Mouse (Mus musculus) kidney, adult 11 months (tissue): Measurements from ENCODE around the gene Epn3.

Experiments
- DNase-seq: peaks from one replicate; pipeline ENCODE4 v3.0.0; 2022

The Epn3 gene

DNA sequence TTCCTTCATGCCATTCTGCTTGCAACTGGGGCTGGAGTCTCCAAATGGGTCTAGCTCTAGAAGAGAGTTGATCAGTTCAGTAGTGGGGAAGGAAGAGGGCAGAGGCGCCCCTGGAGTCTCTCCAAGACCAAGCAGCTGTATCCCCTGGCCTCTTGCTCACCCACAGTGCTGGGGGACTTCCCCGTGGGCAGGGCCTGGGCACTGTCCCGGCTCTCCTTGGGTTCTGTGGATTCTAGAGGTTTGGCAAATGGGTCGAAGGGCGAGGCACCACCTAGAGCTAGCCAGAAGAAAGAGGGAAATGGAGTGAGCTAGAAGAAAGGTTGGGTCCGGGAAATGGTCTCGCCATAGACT, 8.1 kb downstream of the Epn3 start:
- DNase-seq, result no peak

DNA sequence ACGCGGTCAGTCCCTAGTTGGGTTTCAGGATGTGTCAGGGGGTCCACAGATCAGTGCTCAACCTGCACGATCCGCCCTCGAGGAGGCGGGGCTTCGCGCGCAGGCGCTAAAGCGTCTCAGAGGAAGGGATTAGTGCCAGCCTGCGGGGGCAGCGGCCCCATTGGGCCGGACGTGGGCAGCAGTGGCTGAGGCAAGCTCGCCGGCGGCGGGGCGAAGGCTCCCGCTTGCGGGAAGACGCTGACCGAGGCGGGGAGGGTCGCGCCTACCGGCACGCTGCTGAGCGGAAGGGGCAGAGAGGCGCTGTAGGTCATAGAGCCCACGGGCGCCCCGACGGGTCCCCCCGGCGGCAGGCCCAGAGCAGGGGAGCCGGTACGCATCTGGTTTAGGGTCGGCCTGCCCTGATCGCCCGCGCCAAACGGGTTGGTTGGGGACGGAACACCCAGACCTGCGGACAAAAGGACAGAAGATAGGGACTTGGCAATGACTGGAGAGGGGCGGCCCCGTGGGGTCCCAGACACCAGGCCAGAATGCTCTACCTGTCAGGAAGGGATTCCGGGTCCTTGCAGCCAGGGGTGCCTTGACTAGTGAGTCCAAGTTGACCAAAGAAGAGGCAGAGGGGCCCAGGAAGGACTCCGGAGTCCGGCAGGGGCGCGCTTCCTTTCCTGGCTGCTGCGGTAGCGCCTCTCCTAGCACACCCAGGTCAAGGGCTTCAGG, 8.6 kb downstream of the Epn3 start:
- DNase-seq, result no peak

DNA sequence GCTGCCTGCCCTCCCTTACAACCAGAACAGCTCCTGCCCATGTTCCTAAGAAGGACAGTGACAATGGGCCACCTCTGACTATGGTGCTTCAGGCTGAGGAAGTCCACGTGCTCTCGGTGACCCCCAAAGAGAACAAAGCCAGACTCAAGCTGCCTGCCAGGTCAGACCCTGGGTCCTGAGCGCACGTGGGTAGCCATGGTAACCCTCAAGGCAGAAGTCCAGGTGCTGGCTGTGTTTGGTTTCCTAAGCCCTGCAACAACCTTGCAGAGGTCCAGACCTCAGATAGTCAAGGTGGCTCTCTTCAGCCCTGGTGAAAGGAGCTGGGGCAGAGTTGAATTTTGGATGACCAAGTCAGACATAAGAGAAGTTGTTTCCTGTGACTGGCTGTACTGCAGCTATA, 10.0 kb downstream of the Epn3 start:
- peak; percentile 43 for DNase-seq

DNA sequence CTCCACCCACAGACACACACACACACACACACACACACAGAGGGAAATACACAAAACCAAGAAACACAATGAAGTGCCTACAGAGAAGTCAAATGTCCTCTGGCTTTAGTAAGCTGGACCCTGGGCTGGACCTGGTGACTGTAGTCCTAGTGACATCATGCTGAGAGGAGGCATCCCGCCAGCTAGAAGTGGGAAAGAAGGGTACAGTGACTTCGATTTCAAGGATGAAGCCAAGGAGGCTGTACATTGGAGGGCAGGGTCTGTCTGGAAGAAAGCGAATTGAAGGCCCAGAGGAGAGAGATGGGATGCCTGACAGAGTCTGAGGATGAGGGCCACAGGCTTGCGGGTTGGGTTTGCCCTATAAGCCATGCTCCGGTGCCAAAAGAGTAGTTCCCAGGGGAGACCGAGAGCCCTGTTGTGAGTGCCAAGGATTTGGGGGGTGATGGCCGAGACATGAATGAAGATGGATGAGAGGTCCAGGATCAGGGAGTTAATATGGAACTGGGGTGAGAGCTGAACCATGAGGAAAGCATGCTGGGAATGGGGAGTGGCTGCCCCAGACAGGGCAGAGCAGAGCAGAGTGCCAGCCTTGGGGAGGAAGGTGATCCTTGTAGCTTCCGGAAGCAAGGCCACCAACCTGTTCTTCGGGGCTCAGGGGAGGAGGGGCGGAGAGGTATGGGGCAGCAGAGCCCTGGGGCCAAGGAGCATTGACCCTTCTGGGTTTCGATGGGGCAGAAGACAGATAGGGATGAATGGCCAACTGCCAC, 10.8 kb downstream of the Epn3 start:
- DNase-seq, result no peak

DNA sequence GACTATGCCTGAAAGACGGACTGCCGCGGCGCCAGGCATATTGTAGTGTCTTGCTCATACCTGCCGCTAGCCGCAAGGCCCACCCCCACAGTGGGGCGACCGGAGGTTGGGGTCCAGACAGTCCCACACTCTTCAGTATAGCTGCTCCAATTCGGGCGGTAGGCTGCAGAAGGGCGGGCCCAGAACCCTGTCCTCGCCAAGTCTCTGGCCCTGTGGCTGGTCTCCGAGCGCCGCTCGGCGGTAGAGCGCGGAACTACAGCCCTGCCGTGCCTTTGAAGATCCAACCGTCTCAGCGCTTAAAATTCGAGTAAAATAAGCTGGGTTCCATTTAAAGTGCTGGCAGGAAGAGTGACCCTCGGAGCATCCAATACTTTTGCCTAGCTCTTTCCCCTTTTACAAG, 13.8 kb downstream of the Epn3 start, which contains the start of gene Spata20:
Spata20 (minus strand) TSS at position 179 of the 400 bp plus-strand sequence.
- DNase-seq, result peak; percentile 71

DNA sequence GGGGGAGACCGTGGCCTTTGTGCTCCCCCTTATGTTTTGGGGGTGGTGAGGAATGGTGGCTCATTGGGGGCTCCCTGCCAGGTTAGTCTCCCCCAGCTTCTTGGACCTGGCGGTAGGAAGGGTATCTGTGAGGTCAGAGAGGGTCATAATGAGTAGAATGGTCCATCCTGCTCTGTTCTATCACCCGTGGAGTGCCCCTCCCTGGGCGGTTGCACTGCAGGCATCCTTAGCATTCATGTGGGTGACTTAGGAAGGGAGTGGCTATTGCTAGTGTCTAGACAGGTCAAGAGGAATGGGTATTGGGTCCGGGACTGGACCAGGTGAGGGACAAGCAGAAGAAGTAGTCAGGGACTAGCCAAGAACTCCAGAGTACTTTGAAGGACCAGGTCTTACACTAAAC, 14.6 kb downstream of the Epn3 start:
- no peak for DNase-seq

DNA sequence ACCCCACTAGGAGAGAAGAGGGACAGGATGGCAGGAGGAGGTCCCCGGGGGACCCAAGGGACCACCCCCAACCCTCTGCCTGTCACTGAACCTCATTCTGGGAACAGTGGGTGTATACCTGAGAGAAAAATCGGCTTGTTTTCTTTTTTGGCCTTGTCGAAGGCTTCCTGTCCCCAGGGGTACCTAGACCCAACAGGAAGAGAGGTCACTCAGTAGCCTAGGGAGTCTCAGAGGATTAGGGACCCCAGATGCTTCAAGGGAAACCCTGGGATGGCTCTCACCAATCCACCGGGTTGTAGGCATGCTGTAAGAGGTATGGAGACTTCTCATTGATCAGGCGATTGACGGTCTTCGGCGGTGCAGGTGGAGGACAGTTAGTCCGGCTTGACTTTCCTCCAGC, 15.1 kb downstream of the Epn3 start:
- DNase-seq, result no peak

DNA sequence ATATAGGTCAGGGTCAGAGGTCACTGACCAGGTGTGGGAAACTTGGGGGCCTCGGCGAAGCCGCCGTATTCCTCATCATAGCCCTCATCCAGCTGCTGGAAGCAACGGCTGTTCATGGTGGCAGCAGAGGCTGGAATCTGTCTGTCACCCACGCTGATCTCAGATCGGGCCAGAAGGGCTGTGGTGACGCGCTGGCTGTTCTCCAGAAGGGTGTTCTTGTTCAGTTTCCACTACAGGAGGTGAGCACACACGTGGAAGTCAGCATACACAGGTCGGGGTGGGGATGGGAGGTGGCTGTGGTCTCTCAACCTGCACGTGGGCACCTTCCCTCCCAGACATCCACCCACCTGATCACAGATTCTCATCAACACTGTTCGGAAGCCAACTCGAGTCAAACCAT, 15.9 kb downstream of the Epn3 start:
- no peak for DNase-seq

DNA sequence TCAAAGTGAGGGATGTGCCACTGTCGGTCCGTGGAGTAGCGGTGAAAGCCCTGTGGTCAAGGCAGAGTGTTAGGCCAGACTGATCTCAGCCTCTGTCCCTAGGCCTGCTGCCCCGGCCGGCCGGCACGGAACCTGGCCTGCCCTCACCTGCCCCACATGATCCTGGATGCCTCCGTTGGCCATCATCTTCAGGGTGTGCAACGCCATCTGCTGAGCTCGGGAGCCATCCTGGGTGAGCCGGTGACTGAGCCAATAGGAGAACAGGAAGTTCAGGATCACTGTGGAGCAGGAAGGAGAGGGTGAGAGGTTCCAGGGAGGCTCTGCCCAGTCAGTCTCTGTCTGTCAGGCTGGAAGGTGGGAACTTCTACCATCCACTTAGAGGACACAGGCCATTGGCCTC, 16.3 kb downstream of the Epn3 start:
- DNase-seq, result peak; percentile 51

DNA sequence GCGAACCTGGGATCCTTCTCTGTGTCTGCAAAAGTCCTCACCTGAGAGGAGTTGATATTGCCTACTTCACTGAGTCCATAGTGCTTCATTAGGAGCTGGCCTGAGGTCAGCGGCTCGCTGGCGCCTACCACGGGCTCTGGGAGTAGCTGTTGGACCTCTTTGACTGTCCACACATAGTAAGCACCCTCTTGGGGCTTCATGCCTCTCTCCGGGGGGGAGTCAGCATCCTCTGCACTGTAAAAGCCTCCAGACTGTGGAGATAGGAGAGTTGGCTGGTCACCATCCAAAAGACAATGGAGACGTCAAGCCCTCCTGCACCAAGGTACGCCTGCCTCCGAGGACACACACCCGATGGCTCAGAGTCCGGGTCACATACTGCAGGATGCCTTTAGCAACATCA, 17.0 kb downstream of the Epn3 start:
- DNase-seq, result no peak

DNA sequence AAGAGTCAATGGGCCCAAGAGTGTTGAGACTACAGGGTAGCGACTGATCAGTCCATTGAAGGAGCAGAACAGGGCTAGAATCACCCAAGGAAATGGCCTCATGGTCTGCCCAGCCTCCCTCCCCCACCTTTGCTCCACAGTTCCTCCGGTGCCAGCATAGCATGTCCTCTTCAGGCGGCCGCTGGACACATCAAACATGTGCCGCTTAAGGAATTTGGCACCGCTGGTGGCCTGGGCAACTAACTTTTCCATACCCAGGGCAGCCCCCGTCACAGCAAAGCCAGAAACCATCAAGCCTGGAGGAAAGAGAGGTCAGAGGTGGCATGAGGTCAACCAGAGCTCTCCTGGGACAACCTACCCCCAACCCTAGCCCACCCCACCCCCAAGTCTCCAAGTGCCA, 17.8 kb downstream of the Epn3 start:
- no peak for DNase-seq

DNA sequence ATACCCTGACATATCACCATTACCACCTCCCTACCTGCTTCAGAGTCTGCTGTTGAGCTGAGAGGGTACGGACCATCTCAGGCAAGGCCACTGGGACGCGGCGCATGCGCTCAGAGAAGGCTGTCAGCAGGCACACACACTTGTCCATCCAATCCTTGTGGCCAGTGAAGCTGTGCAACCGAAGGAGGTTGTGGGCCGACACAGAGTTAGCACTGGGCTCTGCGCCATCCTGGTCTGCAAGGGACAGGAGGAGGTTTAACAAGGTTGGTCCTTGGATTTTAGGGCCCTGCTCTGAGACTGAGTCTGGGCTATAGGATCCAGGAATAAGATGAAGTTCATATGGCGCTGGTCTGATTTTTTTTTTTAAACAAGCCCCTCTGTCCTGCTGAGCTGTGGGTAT, 19.4 kb downstream of the Epn3 start:
- DNase-seq, result no peak

DNA sequence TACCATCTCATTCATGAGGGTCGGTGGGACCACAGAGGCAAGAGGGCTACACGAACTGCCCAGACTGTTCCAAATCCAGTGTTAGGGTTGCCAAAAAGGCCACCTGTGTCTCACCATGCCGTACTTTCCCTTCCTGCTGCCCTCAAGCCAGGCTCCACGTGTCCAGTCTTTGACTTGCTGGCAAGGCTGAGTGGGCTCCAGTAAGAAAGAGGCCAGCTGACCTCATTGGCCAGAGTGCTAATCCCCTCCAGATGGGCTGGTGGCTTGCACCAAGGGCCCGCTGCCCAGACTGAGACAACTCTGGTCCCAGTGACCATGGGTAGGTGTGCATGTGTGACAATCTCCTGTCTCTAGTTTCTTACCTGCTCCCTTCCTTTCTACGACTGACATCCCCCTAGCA, 22.1 kb downstream of the Epn3 start:
- DNase-seq, result no peak

DNA sequence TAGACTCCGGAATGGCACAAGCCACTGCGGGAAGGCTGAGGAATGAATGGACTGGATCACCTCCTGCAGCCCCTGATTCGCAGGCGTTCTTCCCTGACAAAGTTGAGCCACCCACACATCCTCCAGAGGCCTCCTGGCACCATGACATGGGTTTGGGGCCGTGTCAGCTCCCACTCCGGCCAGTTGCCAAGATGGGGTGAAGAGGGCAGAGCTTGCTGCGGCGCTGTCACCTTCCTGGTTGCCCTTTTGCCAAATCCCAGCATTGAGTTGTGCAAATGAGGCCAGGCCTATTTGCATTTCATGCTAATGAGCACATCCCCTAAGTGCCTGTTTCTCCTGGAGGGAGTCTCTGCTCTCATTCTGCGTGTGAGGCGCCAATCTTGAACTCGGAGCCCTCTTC, 24.1 kb downstream of the Epn3 start:
- peak; percentile 37 for DNase-seq

DNA sequence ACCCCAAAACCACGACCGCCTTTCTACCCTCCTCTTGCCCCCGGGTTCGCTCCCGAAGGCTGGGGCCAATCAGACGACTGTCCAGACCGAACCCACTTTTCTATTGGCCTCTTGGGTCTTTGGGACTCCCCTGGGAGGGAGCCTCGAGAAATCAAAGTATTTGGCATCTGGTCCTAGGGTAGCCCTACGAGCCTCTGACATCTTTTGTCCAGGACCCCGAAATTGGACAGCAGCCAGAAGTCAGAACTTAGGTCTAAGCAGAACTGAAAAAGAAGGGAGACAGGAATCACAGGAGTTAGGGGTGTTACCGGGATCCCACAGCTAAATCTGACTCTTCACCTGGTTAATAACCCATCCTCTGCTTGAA, 25.2 kb downstream of the Epn3 start:
- no peak for DNase-seq

DNA sequence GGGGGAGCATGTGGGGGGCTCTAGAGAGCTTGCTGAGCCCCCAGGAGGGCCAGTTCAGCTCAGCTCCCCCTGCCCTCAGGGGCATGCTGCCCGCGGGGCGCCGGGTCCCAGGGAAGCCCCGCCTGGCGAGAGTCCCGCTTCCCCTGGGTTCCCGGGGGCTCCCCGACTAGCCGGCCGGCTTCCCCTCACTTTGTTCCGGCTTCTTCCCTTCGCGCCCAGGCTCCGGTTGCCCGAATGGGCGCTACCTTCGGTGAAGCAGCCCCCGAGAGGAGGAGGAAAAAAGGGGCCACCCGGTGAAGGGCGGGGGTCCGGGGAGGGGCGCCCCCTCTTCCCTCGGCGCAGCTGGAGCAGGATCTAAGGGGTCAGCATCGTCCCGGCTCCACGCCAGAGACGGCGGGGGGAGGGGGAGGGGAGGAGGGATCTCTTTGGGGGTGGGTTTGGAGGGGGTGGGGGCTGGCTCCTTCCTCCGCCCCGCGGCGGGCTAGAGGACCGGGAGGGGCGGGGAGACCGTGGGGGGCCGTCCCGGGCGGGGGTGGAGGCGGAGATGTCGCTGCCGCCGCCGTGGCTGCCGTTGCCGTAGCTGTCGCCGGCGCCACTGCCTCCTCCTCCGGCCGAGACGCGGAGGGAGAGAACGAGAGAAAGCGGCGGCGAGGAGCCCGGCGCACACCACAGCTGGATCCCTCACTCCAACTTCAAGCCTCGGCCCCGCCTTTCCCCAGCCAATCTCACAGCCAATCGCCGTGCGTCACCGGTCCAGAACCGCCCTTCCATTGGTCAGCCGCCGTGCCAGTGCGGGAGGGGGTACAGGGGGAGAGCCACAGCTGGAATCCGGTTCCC, 25.8 kb downstream of the Epn3 start, which contains the start of gene Cacna1g:
Cacna1g (minus strand) TSS at position 492 of the 837 bp plus-strand sequence.
- DNase-seq, result peak; percentile 82

DNA sequence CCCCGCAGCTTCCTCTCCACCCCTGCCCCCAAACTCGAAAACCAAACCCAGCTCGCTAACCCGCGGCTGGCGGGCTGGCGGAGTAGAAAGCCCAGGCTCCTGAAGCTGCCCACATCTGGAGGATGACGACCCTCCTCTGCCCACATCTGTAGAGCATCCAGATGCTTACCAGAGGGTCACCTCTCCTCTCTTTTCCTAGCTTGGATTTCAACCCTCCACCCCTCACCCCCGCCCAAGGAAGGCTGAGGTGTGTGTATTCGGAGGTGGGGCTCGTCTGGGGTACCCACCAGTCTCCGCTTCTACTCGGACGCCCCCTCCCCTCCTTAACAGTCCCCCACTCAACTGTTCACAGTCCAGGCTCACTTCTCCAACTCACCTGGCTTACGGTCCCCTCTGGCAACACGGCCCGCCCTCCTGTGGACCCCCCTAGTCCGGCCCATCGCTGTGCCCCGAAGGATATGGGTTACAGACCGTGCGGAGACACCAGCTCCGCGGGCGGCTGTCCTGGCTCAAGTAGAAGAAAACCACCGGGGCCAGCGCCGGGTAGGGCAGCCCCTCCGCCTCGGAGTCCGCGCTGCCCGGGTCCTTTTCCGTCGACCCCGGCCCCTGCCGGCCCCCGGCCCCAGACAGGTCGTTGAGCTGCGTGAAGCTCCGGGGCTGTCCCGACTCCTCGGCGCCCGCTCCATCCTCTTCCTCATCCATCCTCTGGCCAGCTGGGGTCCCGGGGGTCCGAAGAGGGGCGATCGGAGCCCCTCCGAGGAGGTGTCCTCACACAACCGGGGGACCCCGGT, 26.7 kb downstream of the Epn3 start:
- DNase-seq, result no peak

DNA sequence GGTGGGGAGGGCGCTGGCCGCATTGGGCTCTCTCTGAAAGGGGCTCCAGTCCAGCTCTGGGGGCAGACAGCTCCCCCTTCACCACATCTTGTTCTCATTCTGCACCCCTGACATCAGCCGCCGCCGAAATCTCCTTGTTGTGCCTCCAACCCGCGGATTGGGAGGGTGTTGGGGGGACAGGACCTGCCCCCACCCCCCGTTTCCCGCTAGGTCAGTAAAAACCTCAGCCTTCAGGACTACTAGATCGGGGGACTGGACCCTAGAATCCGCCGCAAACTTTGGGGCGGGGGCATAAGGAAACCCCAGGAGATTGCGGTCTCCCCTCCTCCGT, 27.2 kb downstream of the Epn3 start:
- no peak for DNase-seq

DNA sequence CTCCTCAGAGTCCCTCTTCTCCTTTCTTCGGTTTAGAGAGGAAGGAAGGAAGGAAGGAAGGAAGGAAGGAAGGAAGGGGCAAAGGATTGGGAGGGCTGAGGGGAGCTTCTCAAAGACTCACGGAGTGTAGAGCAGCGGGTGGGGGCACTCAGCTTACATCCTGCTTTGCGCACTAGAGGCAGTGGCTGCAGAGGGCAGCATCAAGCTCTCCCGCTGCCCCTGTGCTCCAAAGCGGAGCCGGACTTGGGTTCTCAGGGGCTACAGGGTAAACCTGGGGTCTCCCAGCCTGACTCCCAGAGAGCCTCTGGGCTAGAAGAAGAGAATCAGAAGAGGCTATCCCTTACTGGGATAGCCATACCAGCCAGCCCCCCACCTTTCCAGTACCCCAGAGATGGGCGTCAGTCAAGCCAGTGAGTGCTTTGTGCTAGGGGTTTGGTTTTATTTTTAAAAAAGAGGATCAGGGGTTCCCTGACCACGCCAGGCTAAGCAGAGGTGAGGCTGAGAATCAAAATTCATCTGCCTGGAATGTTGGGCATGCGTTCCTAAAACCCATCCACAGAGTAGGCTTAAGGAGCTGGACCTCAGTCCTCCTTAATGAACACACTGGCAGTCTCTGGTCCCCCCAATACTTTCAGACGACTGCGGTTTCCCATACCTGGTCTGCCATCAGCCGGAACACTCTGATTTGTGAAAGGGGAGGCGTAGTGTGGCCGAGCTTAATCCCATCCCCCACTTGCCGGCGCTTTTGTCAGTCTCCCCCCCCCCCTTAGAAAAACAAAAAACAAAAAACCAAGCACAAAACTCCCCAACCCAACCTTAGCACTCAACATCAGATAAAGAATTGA, 27.8 kb downstream of the Epn3 start:
- DNase-seq, result no peak

DNA sequence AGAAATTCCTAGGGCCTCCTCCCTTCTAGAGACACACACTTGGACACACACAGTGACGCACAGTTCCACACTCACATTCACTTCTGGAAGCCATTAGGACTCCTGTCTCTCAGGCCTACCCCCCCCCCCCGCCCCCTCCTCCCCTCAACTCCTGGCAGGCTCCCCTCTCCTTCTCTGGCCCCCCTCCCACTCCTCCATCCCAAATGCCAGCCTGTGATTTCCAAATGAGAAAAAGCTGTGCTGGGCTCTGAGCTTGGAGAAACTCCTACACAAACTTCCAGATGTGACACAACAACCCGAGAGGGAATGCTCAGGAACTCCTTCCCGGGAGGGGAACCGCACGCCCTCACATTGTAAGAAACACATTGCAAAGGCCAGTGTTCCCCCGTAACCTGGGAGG, 29.4 kb downstream of the Epn3 start:
- DNase-seq, result no peak

DNA sequence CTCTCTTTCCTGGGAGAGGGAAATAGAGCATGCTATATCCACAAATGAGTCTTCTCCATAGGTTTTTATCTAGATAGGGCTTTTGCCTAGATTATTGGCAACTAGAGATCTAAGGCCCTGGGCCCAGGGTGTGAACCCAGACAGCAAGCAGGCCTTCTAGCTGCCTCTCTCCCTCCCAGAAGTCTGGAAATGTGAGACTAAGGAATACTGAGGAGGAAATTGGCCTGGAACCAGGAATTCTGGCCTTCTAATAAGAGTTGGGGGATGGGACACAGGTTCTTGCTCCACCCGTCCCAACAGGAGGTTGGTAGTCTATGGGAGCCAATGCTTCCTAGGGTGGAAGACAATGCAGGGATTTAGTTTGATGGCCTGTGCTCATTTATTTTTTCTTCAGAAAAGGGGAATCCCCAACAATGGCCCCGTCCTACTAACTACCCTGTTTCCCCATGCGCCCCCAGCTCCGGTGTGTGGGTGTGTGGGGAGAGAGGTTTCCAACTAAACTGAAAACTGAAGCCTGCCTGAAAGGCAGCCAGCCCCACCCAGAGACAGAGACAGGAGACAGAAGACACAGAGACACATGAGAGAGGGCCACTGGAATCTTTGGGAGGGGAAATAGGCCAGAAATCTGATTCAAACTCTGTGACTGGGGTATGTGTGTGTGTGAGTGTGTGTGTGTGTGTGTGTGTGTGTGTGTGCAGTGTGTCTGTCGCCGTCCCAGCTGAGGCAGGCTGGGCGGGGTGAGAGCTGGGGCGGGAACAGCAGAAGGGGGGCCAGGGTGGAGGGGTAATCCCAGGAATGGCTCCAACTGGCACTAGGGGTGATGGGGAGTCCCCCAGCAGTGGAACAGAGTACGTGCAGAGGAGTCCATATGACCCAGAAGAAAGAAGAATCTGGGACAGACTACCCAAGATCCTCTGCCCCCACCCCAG, 30.4 kb downstream of the Epn3 start:
- DNase-seq, result no peak
